Mouse (Mus musculus) kidney, adult 2 months (tissue): ENCODE measurements around the gene Prpsap1.

Experiments used
- CTCF ChIP-seq: fragments of 200-500 bp; conservative IDR thresholded peaks from 2 replicates; pipeline ENCODE4 v1.5.1; 2011; ENCODE audit warnings: low read depth, mild to moderate bottlenecking, control low read depth, low read length, moderate library complexity, mixed read lengths; ENCODE audit not compliant: insufficient read depth, insufficient read length
- POLR2A ChIP-seq: fragments of 200-500 bp; IDR thresholded peaks from one replicate; pipeline ENCODE4 v1.6.1; 2011; ENCODE audit warnings: low read depth, low read length, control low read depth

GRCm38 (mm10) chr11:116498596-116498995, 4.6 kb upstream of the Prpsap1 start:
- TF ChIP-seq POLR2A (no peak), CTCF (no peak)
